Mouse (Mus musculus): ENCODE data around the gene Rpl11. TPM values are rescaled to one million over a fixed set of nuclear protein-coding genes. Genes with fewer than 3 reads are reported as not detected.

The Rpl11 gene
- polyA plus RNA-seq, 1 experiment = 1,174 TPM

GRCm38 (mm10) chr4:136052534-136053246 is 538 bp downstream of the Rpl11 start:
- Histone ChIP-seq H3K4me1 (ENCODE audit: control insufficient read depth, insufficient read depth, low read length) (peaks cover 9% of the 10 kb centered on the region; the same call in 1 of the 2 replicates), H3K27ac (ENCODE audit: insufficient read depth, low read length) (peak overlapping the region; percentile 39), H3K4me3 (ENCODE audit: insufficient read depth, low read length) (peak overlapping the region; percentile 99)
- TF ChIP-seq POLR2A (IDR thresholded peaks at IDR 0.05; ENCODE audit: low read depth, low read length) (no peak; the same call in 1 of the 2 replicates), CTCF (IDR thresholded peaks at IDR 0.05; ENCODE audit: borderline replicate concordance, insufficient read depth, low read length) (no peak)

- TF ChIP-seq POLR2A (IDR thresholded peaks at IDR 0.05; ENCODE audit: low read depth, low read length) (0 out of 2 replicates have a peak, but pooled peaks have one; percentile 32), CTCF (IDR thresholded peaks at IDR 0.05; ENCODE audit: borderline replicate concordance, insufficient read depth, low read length) (no peak)
- Histone ChIP-seq H3K4me3 (ENCODE audit: insufficient read depth, low read length) (peak overlapping the region; percentile 99), H3K27ac (ENCODE audit: insufficient read depth, low read length) (no peak overlapping the region), H3K4me1 (ENCODE audit: control insufficient read depth, insufficient read depth, low read length) (peaks cover 9% of the 10 kb centered on the region; the same call in 1 of the 2 replicates)
Observed at GRCm38 (mm10) chr4:136052060-136052459, 1.2 kb downstream of the Rpl11 start.

- Histone ChIP-seq H3K27ac (ENCODE audit: insufficient read depth, low read length) (no peak overlapping the region), H3K4me3 (ENCODE audit: insufficient read depth, low read length) (no peak overlapping the region), H3K4me1 (ENCODE audit: control insufficient read depth, insufficient read depth, low read length) (peaks cover 9% of the 10 kb centered on the region; the same call in 1 of the 2 replicates)
- TF ChIP-seq POLR2A (IDR thresholded peaks at IDR 0.05; ENCODE audit: low read depth, low read length) (no peak), CTCF (IDR thresholded peaks at IDR 0.05; ENCODE audit: borderline replicate concordance, insufficient read depth, low read length) (no peak)
Observed at GRCm38 (mm10) chr4:136050226-136050625, 3.0 kb downstream of the Rpl11 start.

- H3K4me3 ChIP-seq (ENCODE audit: insufficient read depth, low read length) = no peak overlapping the region
- TF ChIP-seq POLR2A (IDR thresholded peaks at IDR 0.05; ENCODE audit: low read depth, low read length) (no peak; the same call in none of the 2 replicates), CTCF (IDR thresholded peaks at IDR 0.05; ENCODE audit: borderline replicate concordance, insufficient read depth, low read length) (no peak)
- no peak overlapping the region for H3K27ac ChIP-seq (ENCODE audit: insufficient read depth, low read length)
- peaks cover 9% of the 10 kb centered on the region; the same call in 1 of the 2 replicates for H3K4me1 ChIP-seq (ENCODE audit: control insufficient read depth, insufficient read depth, low read length)
Observed at GRCm38 (mm10) chr4:136048291-136049032, 4.8 kb downstream of the Rpl11 start.

- Histone ChIP-seq H3K4me1 (ENCODE audit: control insufficient read depth, insufficient read depth, low read length) (peaks cover 9% of the 10 kb centered on the region; the same call in 1 of the 2 replicates), H3K4me3 (ENCODE audit: insufficient read depth, low read length) (no peak overlapping the region), H3K27ac (ENCODE audit: insufficient read depth, low read length) (no peak overlapping the region)
- TF ChIP-seq CTCF (IDR thresholded peaks at IDR 0.05; ENCODE audit: borderline replicate concordance, insufficient read depth, low read length) (no peak), POLR2A (IDR thresholded peaks at IDR 0.05; ENCODE audit: low read depth, low read length) (no peak)
Observed at GRCm38 (mm10) chr4:136047626-136048025, 5.6 kb downstream of the Rpl11 start.

- no peak overlapping the region for H3K27ac ChIP-seq (ENCODE audit: insufficient read depth, low read length)
- H3K4me1 ChIP-seq (ENCODE audit: control insufficient read depth, insufficient read depth, low read length) = peaks cover 9% of the 10 kb centered on the region; the same call in 1 of the 2 replicates
- TF ChIP-seq CTCF (IDR thresholded peaks at IDR 0.05; ENCODE audit: borderline replicate concordance, insufficient read depth, low read length) (no peak), POLR2A (IDR thresholded peaks at IDR 0.05; ENCODE audit: low read depth, low read length) (no peak)
- no peak overlapping the region for H3K4me3 ChIP-seq (ENCODE audit: insufficient read depth, low read length)
Observed at GRCm38 (mm10) chr4:136046888-136047287, 6.3 kb downstream of the Rpl11 start.

GRCm38 (mm10) chr4:136045091-136045490 is 8.1 kb downstream of the Rpl11 start:
- H3K4me1 ChIP-seq (ENCODE audit: control insufficient read depth, insufficient read depth, low read length) = no peaks in the 10 kb centered on the region
- no peak overlapping the region for H3K27ac ChIP-seq (ENCODE audit: insufficient read depth, low read length)
- H3K4me3 ChIP-seq (ENCODE audit: insufficient read depth, low read length) = no peak overlapping the region
- TF ChIP-seq POLR2A (IDR thresholded peaks at IDR 0.05; ENCODE audit: low read depth, low read length) (no peak), CTCF (IDR thresholded peaks at IDR 0.05; ENCODE audit: borderline replicate concordance, insufficient read depth, low read length) (no peak)

GRCm38 (mm10) chr4:136043784-136044400 is 9.3 kb downstream of the Rpl11 start:
- H3K4me1 ChIP-seq (ENCODE audit: control insufficient read depth, insufficient read depth, low read length) = no peaks in the 10 kb centered on the region
- TF ChIP-seq POLR2A (IDR thresholded peaks at IDR 0.05; ENCODE audit: low read depth, low read length) = no peak
- TF ChIP-seq CTCF (IDR thresholded peaks at IDR 0.05; ENCODE audit: borderline replicate concordance, insufficient read depth, low read length) = no peak
- no peak overlapping the region for H3K27ac ChIP-seq (ENCODE audit: insufficient read depth, low read length)
- H3K4me3 ChIP-seq (ENCODE audit: insufficient read depth, low read length) = no peak overlapping the region

- Histone ChIP-seq H3K27ac (ENCODE audit: insufficient read depth, low read length) (no peak overlapping the region), H3K4me3 (ENCODE audit: insufficient read depth, low read length) (no peak overlapping the region), H3K4me1 (ENCODE audit: control insufficient read depth, insufficient read depth, low read length) (no peaks in the 10 kb centered on the region; the same call in 1 of the 2 replicates)
- TF ChIP-seq CTCF (IDR thresholded peaks at IDR 0.05; ENCODE audit: borderline replicate concordance, insufficient read depth, low read length) (no peak), POLR2A (IDR thresholded peaks at IDR 0.05; ENCODE audit: low read depth, low read length) (no peak)
Observed at GRCm38 (mm10) chr4:136035078-136035477, 18.1 kb downstream of the Rpl11 start.

Data from embryonic fibroblast, embryonic 13.5 days (primary cell).